Mouse (Mus musculus) CH12.LX (cell line): ENCODE measurements around the gene Ncam2. TPM values are rescaled to one million over a fixed set of nuclear protein-coding genes. Genes with fewer than 3 reads are reported as not detected.

Experiments used
- DNase-seq: peaks from one replicate; pipeline ENCODE4 v3.0.0-alpha.2; 2013; ENCODE audit errors: extremely low read depth
- H3K27ac ChIP-seq: 2 replicates; pipeline ENCODE4 v1.5.1; 2012; ENCODE audit warnings: low read depth, mild to moderate bottlenecking, control low read depth, moderate library complexity; ENCODE audit not compliant: insufficient read depth
- H3K27me3 ChIP-seq: replicated peaks from 2 replicates; pipeline ENCODE3; 2012; ENCODE audit warnings: inconsistent platforms
- H3K36me3 ChIP-seq, 2 experiments: replicated peaks in 1 of 2; 2 replicates each; pipeline versions ENCODE3 to v1.6.1; 2012; ENCODE audit warnings: inconsistent platforms in 1 of 2, low read length in 1 of 2, mild to moderate bottlenecking in 1 of 2, mixed read lengths in 1 of 2, moderate library complexity in 1 of 2; ENCODE audit not compliant: control insufficient read depth in 1 of 2, insufficient read depth in 1 of 2
- H3K4me1 ChIP-seq, 2 experiments: 2 replicates each; pipeline ENCODE4 v1.6.1; 2012; ENCODE audit warnings: inconsistent platforms in 1 of 2, moderate library complexity in 1 of 2; ENCODE audit not compliant: insufficient read depth in 2 of 2, control insufficient read depth in 1 of 2
- H3K4me2 ChIP-seq: 2 replicates; pipeline ENCODE4 v1.6.1; 2012; ENCODE audit warnings: low read depth, mild to moderate bottlenecking, control low read depth; ENCODE audit not compliant: poor library complexity, insufficient read depth, severe bottlenecking
- H3K4me3 ChIP-seq, 3 experiments: fragments of 150-350 bp in 1 of 3; sonication (generic) in 1 of 3; replicated peaks in 1 of 3; 2 replicates each; pipeline versions ENCODE3 to v1.5.1; 2011 to 2012; ENCODE audit warnings: low read depth in 2 of 3, low read length in 2 of 3, mild to moderate bottlenecking in 2 of 3, moderate library complexity in 2 of 3, control low read depth in 1 of 3, improper control_type of control experiment in 1 of 3, inconsistent platforms in 1 of 3, mixed read lengths in 1 of 3; ENCODE audit not compliant: poor library complexity in 1 of 3
- H3K79me2 ChIP-seq: replicated peaks from 2 replicates; pipeline ENCODE4 v1.6.1; 2012; ENCODE audit warnings: mild to moderate bottlenecking, moderate library complexity; ENCODE audit not compliant: control insufficient read depth, poor library complexity, insufficient read depth, severe bottlenecking; ENCODE audit errors: extremely low read depth
- H3K9ac ChIP-seq: 2 replicates; pipeline ENCODE4 v1.6.1; 2012; ENCODE audit warnings: low read depth, mild to moderate bottlenecking, control low read depth, moderate library complexity; ENCODE audit not compliant: insufficient read depth
- H3K9me3 ChIP-seq: replicated peaks from 2 replicates; pipeline ENCODE3; 2012; ENCODE audit warnings: low read length, inconsistent platforms, mixed read lengths
- CTCF ChIP-seq, 2 experiments: IDR thresholded peaks in 1 of 2; conservative IDR thresholded peaks in 1 of 2; 2 replicates each; pipeline ENCODE4 v1.5.1; 2011 to 2012; ENCODE audit warnings: low read depth in 2 of 2, low read length in 2 of 2, improper control_type of control experiment in 1 of 2, inconsistent platforms in 1 of 2, mild to moderate bottlenecking in 1 of 2, moderate library complexity in 1 of 2
- EP300 ChIP-seq: IDR thresholded peaks from 2 replicates; pipeline ENCODE4 v1.6.1; 2011; ENCODE audit warnings: low read length, improper control_type of control experiment
- GABPA ChIP-seq: IDR thresholded peaks from 2 replicates; pipeline ENCODE4 v1.6.1; 2012; ENCODE audit warnings: low read depth, low read length, improper control_type of control experiment, inconsistent platforms; ENCODE audit not compliant: insufficient replicate concordance
- HCFC1 ChIP-seq: IDR thresholded peaks from 2 replicates; pipeline ENCODE4 v1.6.1; 2012; ENCODE audit warnings: low read depth, mild to moderate bottlenecking, inconsistent platforms, low read length, improper control_type of control experiment
- IRF4 ChIP-seq: IDR thresholded peaks from 2 replicates; pipeline ENCODE4 v1.6.1; 2014; ENCODE audit warnings: low read depth, mild to moderate bottlenecking, inconsistent platforms, low read length, improper control_type of control experiment
- JUN ChIP-seq: IDR thresholded peaks from 2 replicates; pipeline ENCODE4 v1.6.1; 2011; ENCODE audit warnings: low read depth, mild to moderate bottlenecking, low read length, improper control_type of control experiment, moderate library complexity; ENCODE audit not compliant: insufficient read depth
- KAT2A ChIP-seq: IDR thresholded peaks from 2 replicates; pipeline ENCODE4 v1.6.1; 2012; ENCODE audit warnings: low read length, improper control_type of control experiment, inconsistent platforms; ENCODE audit not compliant: insufficient replicate concordance
- MAFK ChIP-seq: IDR thresholded peaks from 2 replicates; pipeline ENCODE4 v1.6.1; 2011; ENCODE audit warnings: low read length, improper control_type of control experiment; ENCODE audit not compliant: insufficient replicate concordance
- MAX ChIP-seq: IDR thresholded peaks from 2 replicates; pipeline ENCODE4 v1.6.1; 2011; ENCODE audit warnings: low read length, improper control_type of control experiment
- MEF2A ChIP-seq: IDR thresholded peaks from 2 replicates; pipeline ENCODE4 v1.6.1; 2014; ENCODE audit warnings: low read depth, mild to moderate bottlenecking, inconsistent platforms, low read length, improper control_type of control experiment, borderline replicate concordance
- MXI1 ChIP-seq: IDR thresholded peaks from 2 replicates; pipeline ENCODE4 v1.6.1; 2011; ENCODE audit warnings: mild to moderate bottlenecking, low read depth, low read length, improper control_type of control experiment
- MYC ChIP-seq: IDR thresholded peaks from 2 replicates; pipeline ENCODE4 v1.6.1; 2011; ENCODE audit warnings: low read depth, mild to moderate bottlenecking, improper control_type of control experiment, low read length
- NELFE ChIP-seq: IDR thresholded peaks from 2 replicates; pipeline ENCODE4 v1.6.1; 2011; ENCODE audit warnings: low read depth, low read length, improper control_type of control experiment
- RAD21 ChIP-seq: IDR thresholded peaks from 2 replicates; pipeline ENCODE4 v1.6.1; 2011; ENCODE audit warnings: low read depth, mild to moderate bottlenecking, low read length, improper control_type of control experiment, moderate library complexity
- RCOR1 ChIP-seq: conservative IDR thresholded peaks from 2 replicates; pipeline ENCODE4 v1.6.1; 2012; ENCODE audit warnings: low read depth, mild to moderate bottlenecking, inconsistent platforms, low read length, improper control_type of control experiment
- SIN3A ChIP-seq: IDR thresholded peaks from 2 replicates; pipeline ENCODE4 v1.6.1; 2012; ENCODE audit warnings: low read length, improper control_type of control experiment, inconsistent platforms
- SMC3 ChIP-seq: IDR thresholded peaks from 2 replicates; pipeline ENCODE4 v1.6.1; 2011; ENCODE audit warnings: low read depth, low read length, improper control_type of control experiment
- TBP ChIP-seq: conservative IDR thresholded peaks from 2 replicates; pipeline ENCODE4 v1.6.1; 2011; ENCODE audit warnings: low read depth, low read length, improper control_type of control experiment
- USF1 ChIP-seq: IDR thresholded peaks from 2 replicates; pipeline ENCODE4 v1.6.1; 2014; ENCODE audit warnings: low read depth, mild to moderate bottlenecking, inconsistent platforms, low read length, improper control_type of control experiment
- USF2 ChIP-seq: conservative IDR thresholded peaks from 2 replicates; pipeline ENCODE4 v1.6.1; 2011; ENCODE audit warnings: low read depth, low read length, improper control_type of control experiment
- ZC3H11A ChIP-seq: IDR thresholded peaks from 2 replicates; pipeline ENCODE4 v1.6.1; 2012; ENCODE audit warnings: low read depth, mild to moderate bottlenecking, inconsistent platforms, low read length, improper control_type of control experiment
- ZKSCAN1 ChIP-seq: IDR thresholded peaks from 2 replicates; pipeline ENCODE4 v1.6.1; 2012; ENCODE audit warnings: low read depth, inconsistent platforms, low read length, improper control_type of control experiment, borderline replicate concordance
- ZMIZ1 ChIP-seq: IDR thresholded peaks from 2 replicates; pipeline ENCODE4 v1.6.1; 2012; ENCODE audit warnings: low read depth, mild to moderate bottlenecking, inconsistent platforms, low read length, improper control_type of control experiment
- ZNF384 ChIP-seq: IDR thresholded peaks from 2 replicates; pipeline ENCODE4 v1.6.1; 2012; ENCODE audit warnings: low read depth, low read length, improper control_type of control experiment, inconsistent platforms
- dilution Hi-C: fragments of 300-500 bp; cut with MboI; formaldehyde crosslinking; loops from 2 replicates; pipeline ENCODE4 v1.14.3; 2020; ENCODE audit warnings: low sequenced_read_pairs; ENCODE audit not compliant: extremely low pct_unique_long_range_greater_than_20kb, extremely low pct_ligation_motif_present
- in situ Hi-C: fragments of 300-500 bp; cut with MboI; formaldehyde crosslinking; loops from 3 replicates; pipeline ENCODE4 v1.14.3; 2019; ENCODE audit warnings: low sequenced_read_pairs, low pct_ligation_motif_present, low pct_unique_long_range_greater_than_20kb, mixed read lengths
- polyA plus RNA-seq: library from polyadenylated mRNA; unstranded; fragments of >175 nt; gene quantifications from 2 replicates; pipeline ENCODE4 v1.2.1, GENCODE M21; 2012; ENCODE audit warnings: low read depth; ENCODE audit not compliant: insufficient read length
- total RNA-seq, 2 experiments: library from RNA; depleted of rRNA; stranded (reverse); fragments of 300-350 nt in 1 of 2; fragments of >200 nt in 1 of 2; gene quantifications; 2 replicates each; pipeline ENCODE4 v1.2.3; 2012 to 2014

Gene Ncam2
- total and polyA plus RNA-seq, 3 experiments: not detected

- Histone ChIP-seq H3K4me2 (no peak overlapping the region), H3K27me3 (no peaks in the 10 kb centered on the region), H3K79me2 (no peaks in the 10 kb centered on the region), H3K4me1 (no peaks in the 10 kb centered on the region), H3K9ac (no peak overlapping the region), H3K4me3 (no peak overlapping the region), H3K36me3 (no peaks in the 10 kb centered on the region), H3K9me3 (peaks cover 18% of the 10 kb centered on the region), H3K27ac (no peak overlapping the region)
- TF ChIP-seq CTCF (conservative IDR thresholded peaks at IDR 0.05 in 1 of 2, IDR thresholded peaks at IDR 0.05 in 1 of 2; ENCODE audit: low read depth in 2 of 2, low read length in 2 of 2): no peak
- TF ChIP-seq GABPA: no peak
- TF ChIP-seq ZNF384: no peak
- TF ChIP-seq SMC3: no peak
- TF ChIP-seq MAX: no peak
- no peak for TF ChIP-seq ZMIZ1
- TF ChIP-seq USF1: no peak
- TF ChIP-seq RCOR1: no peak
- no peak for TF ChIP-seq HCFC1
- no peak for TF ChIP-seq MYC
- no peak for TF ChIP-seq NELFE
- TF ChIP-seq MEF2A: no peak
- no peak for TF ChIP-seq EP300
- TF ChIP-seq MXI1: no peak
- no peak for TF ChIP-seq USF2
- no peak for TF ChIP-seq JUN
- no peak for TF ChIP-seq SIN3A
- no peak for TF ChIP-seq TBP
- DNase-seq: no peak
- dilution Hi-C loops: no loop called here
- in situ Hi-C loops: no loop called here
Observed at GRCm38 (mm10) chr16:81623776-81624175, 423.3 kb downstream of the Ncam2 start.

GRCm38 (mm10) chr16:81650286-81650685 is 449.8 kb downstream of the Ncam2 start:
- no peak for DNase-seq
- no peak overlapping the region for H3K27ac ChIP-seq
- H3K36me3 ChIP-seq: no peaks in the 10 kb centered on the region
- peaks cover 42% of the 10 kb centered on the region for H3K9me3 ChIP-seq
- no peak overlapping the region for H3K9ac ChIP-seq
- H3K27me3 ChIP-seq: no peaks in the 10 kb centered on the region
- dilution Hi-C loops: no loop called here
- H3K4me2 ChIP-seq: no peak overlapping the region
- H3K4me3 ChIP-seq: no peak overlapping the region
- no peaks in the 10 kb centered on the region for H3K4me1 ChIP-seq
- TF ChIP-seq KAT2A: no peak
- no peak for TF ChIP-seq NELFE
- TF ChIP-seq TBP: no peak
- no peak for TF ChIP-seq GABPA
- TF ChIP-seq RAD21: no peak
- TF ChIP-seq HCFC1: no peak
- no peak for TF ChIP-seq JUN
- TF ChIP-seq SMC3: no peak
- no peak for TF ChIP-seq ZKSCAN1
- no peak for TF ChIP-seq MXI1
- no peak for TF ChIP-seq MAX
- TF ChIP-seq MAFK: no peak
- no peak for TF ChIP-seq ZNF384
- TF ChIP-seq ZMIZ1: no peak
- no peak for TF ChIP-seq ZC3H11A
- no peak for TF ChIP-seq IRF4
- TF ChIP-seq SIN3A: no peak
- in situ Hi-C loops: no loop called here
- no peaks in the 10 kb centered on the region for H3K79me2 ChIP-seq
